Mouse (Mus musculus) hindbrain, postnatal 0 days (tissue): ENCODE results near the gene Frmd4b. TPM values are rescaled to one million over a fixed set of nuclear protein-coding genes. Genes with fewer than 3 reads are reported as not detected.

ENCODE experiments used
- ATAC-seq: fragments of 200-750 bp; cut with Nextera tagmentation; 2 replicates; pipeline ENCODE4 v1.8.0; 2017; ENCODE audit warnings: mild to moderate bottlenecking, moderate TSS enrichment, moderate library complexity
- DNase-seq: peaks from one replicate; pipeline ENCODE4 v3.0.0-alpha.2; 2015; ENCODE audit warnings: low spot score
- H3K27ac ChIP-seq: fragments of 300-500 bp; sonication (generic); 2 replicates; pipeline ENCODE4 v1.5.1; 2014; ENCODE audit warnings: mild to moderate bottlenecking
- H3K27me3 ChIP-seq: fragments of 300-500 bp; sonication (generic); 2 replicates; pipeline ENCODE4 v1.6.1; 2014; ENCODE audit warnings: low read length, mixed read lengths; ENCODE audit not compliant: insufficient read depth
- H3K36me3 ChIP-seq: fragments of 300-500 bp; sonication (generic); 2 replicates; pipeline ENCODE4 v1.6.1; 2014; ENCODE audit warnings: low read length, mixed read lengths; ENCODE audit not compliant: insufficient read depth
- H3K4me1 ChIP-seq: fragments of 300-500 bp; sonication (generic); 2 replicates; pipeline ENCODE4 v1.6.1; 2014; ENCODE audit warnings: antibody characterized with exemption, low read length, mixed read lengths; ENCODE audit not compliant: insufficient read depth
- H3K4me2 ChIP-seq: fragments of 300-500 bp; sonication (generic); 2 replicates; pipeline ENCODE4 v1.6.1; 2014; ENCODE audit warnings: low read depth, mild to moderate bottlenecking, low read length, moderate library complexity, mixed read lengths
- H3K4me3 ChIP-seq: fragments of 300-500 bp; sonication (generic); 2 replicates; pipeline ENCODE4 v1.5.1; 2014; ENCODE audit warnings: low read length
- H3K9ac ChIP-seq: fragments of 300-500 bp; sonication (generic); replicated peaks from 2 replicates; pipeline ENCODE4 v1.6.1; 2014; ENCODE audit warnings: mild to moderate bottlenecking, low read length, moderate library complexity, mixed read lengths
- H3K9me3 ChIP-seq: fragments of 300-500 bp; sonication (generic); 2 replicates; pipeline ENCODE4 v1.6.1; 2016; ENCODE audit warnings: low read length, mixed read lengths
- CTCF ChIP-seq: IDR thresholded peaks from 2 replicates; pipeline ENCODE4 v1.5.1; 2016; ENCODE audit warnings: antibody characterized with exemption, control low read depth, low read depth
- WGBS: fragments of 180-500 bp; shearing (Covaris S2); extraction: QIAGEN DNeasy Blood & Tissue Kit; methylation state at CpG from one replicate; pipeline ENCODE4 v1.1.7; 2014; 5-methylcytosine and 5-hydroxymethylcytosine counted together
- polyA plus RNA-seq: library from polyadenylated mRNA; unstranded; fragments of >200 nt; fragmentation: Nextera tagmentation; extraction: Ambion mirVana; gene quantifications from 2 replicates; pipeline ENCODE4 v1.2.1, GENCODE M21; 2015
- total RNA-seq: library from RNA; depleted of rRNA; stranded (reverse); fragments of >200 nt; gene quantifications from 2 replicates; pipeline ENCODE4 v1.2.3, GENCODE M21; 2014

Frmd4b gene
- total and polyA plus RNA-seq, 2 experiments from 2014 or later: 12.6 to 20.2 TPM

DNA sequence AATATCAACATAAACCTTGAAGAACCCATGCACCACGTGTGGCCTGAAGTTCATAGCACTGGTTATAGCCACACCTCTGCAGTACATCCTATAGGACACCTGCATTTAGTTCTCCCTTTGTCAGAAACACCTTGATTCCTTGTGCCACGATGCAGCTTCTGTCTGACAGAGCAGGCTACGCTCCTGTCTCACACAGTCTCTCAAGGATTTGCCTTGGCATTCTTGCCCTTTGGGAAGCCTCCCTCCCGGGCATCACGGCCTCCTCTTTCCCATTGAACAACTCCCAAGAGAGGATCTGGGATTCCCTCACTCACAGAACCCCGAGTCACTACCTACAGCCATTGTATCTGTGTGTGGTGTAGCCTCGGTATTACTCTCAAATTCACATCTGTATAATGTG lies 41.2 kb downstream of the Frmd4b start:
- Histone ChIP-seq H3K27me3 (no peaks in the 10 kb centered on the region), H3K36me3 (no peaks in the 10 kb centered on the region), H3K4me3 (no peak overlapping the region), H3K4me1 (peaks cover 10% of the 10 kb centered on the region; the same call in 1 of the 2 replicates), H3K27ac (no peak overlapping the region), H3K9ac (no peak overlapping the region), H3K4me2 (no peak overlapping the region), H3K9me3 (no peaks in the 10 kb centered on the region)
- no peak for TF ChIP-seq CTCF
- ATAC-seq (no peak), DNase-seq (no peak)
- 65% methylated on average over 7 of the region's 7 CpGs for WGBS

DNA sequence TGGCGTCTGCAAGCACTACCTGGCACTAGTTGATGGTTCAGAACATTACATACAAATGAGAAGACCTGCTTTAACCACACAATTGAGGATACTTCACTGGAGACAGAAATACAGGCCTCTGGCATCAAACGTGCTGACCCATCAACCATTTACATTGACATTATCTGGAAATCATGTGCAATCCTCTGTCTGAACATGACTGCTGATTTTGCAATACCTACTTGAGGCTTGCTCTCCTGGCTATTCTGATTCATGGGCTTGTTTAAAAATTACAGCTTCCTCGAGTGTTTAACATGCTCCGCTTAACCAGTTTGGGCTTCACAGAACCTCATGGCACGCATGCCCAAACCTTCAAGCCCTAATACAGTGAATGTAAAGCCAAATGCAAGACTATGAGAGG lies 42.4 kb downstream of the Frmd4b start:
- Histone ChIP-seq H3K4me1 (peaks cover 10% of the 10 kb centered on the region; the same call in 1 of the 2 replicates), H3K9ac (no peak overlapping the region), H3K36me3 (no peaks in the 10 kb centered on the region), H3K4me3 (no peak overlapping the region), H3K9me3 (no peaks in the 10 kb centered on the region), H3K27me3 (no peaks in the 10 kb centered on the region), H3K27ac (no peak overlapping the region), H3K4me2 (no peak overlapping the region)
- no peak for ATAC-seq
- TF ChIP-seq CTCF: no peak
- WGBS: 91% methylated on average over 5 of the region's 5 CpGs
- DNase-seq: no peak

DNA sequence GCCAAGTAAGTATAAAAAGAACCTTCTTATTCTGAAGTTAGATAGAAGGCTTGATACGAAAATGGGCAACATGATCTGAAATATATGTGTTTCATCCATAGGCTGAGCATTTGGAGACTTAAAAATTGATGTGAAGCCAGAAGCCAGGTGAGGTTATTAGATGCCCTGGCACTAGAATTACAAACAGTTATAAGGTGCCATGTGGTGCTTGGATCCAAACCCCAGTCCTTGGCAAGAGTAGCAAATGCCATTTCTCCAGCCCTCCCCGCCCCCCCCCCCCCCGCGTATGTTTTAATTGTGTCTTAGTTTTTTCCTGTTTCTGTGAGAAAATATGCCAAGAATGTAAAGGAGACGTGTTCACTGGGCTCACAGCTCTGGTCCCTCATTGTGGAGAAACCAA lies 45.1 kb downstream of the Frmd4b start:
- 81% methylated on average over 5 of the region's 5 CpGs for WGBS
- no peak for ATAC-seq
- Histone ChIP-seq H3K4me3 (no peak overlapping the region), H3K27me3 (no peaks in the 10 kb centered on the region), H3K9ac (no peak overlapping the region), H3K36me3 (no peaks in the 10 kb centered on the region), H3K4me2 (no peak overlapping the region), H3K27ac (no peak overlapping the region), H3K4me1 (0 out of 2 replicates have a peak, but pooled peaks cover 4% of the 10 kb centered on the region), H3K9me3 (no peaks in the 10 kb centered on the region)
- DNase-seq: no peak
- no peak for TF ChIP-seq CTCF

DNA sequence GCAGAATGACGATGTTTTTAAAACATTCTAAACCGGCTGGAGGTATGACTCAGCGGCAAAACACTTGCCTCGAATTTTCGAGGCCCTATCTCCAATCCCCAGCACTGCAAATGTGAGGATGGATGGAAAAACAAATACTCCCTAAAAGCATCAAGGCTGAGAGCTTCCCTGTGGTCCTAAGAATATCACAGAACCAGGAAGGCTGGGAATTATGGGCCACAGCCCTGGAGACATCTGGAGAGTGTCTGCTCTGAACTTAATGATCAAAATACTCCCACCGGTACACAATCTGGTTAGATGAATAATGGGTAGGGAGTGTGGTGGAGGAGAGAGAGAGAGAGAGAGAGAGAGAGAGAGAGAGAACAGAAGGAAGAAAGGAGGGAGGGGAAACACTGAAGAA lies 48.8 kb downstream of the Frmd4b start:
- no peaks in the 10 kb centered on the region for H3K36me3 ChIP-seq
- WGBS: 66% methylated on average over 6 of the region's 6 CpGs

DNA sequence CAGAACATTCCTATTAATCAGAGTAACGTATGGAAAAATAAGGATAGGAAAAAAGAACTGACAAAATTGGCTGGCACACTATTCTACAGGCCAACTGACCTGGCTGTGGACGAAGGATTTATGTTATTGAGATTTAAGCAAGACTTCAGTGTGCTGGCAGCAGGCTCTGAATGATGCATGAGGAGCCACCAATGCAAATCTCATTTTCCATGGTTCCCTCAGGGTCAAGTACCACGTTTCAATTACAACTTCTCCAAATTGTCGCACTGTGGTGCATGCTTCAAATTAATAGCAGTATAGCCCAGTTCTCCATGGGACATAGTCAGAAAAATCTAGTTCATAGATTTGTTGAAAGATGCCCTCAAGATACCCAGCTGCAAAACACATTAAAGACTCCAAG lies 50.6 kb downstream of the Frmd4b start:
- Histone ChIP-seq H3K36me3 (no peaks in the 10 kb centered on the region), H3K4me1 (no peaks in the 10 kb centered on the region), H3K4me2 (no peak overlapping the region), H3K9me3 (no peaks in the 10 kb centered on the region), H3K27ac (no peak overlapping the region), H3K27me3 (no peaks in the 10 kb centered on the region), H3K9ac (no peak overlapping the region), H3K4me3 (no peak overlapping the region)
- TF ChIP-seq CTCF: no peak
- peak; percentile 41 for DNase-seq
- ATAC-seq: 0 out of 2 replicates have a peak, but pooled peaks have one; percentile 21
- WGBS: 32% methylated on average over 4 of the region's 4 CpGs

More for the DNA sequence above, 48.8 kb downstream of the Frmd4b start:
- H3K4me1 ChIP-seq: no peaks in the 10 kb centered on the region
- ATAC-seq (no peak), DNase-seq (no peak)
- no peak for TF ChIP-seq CTCF
- H3K4me2 ChIP-seq: no peak overlapping the region
- H3K27ac ChIP-seq: no peak overlapping the region
- no peak overlapping the region for H3K4me3 ChIP-seq
- no peak overlapping the region for H3K9ac ChIP-seq
- no peaks in the 10 kb centered on the region for H3K9me3 ChIP-seq
- no peaks in the 10 kb centered on the region for H3K27me3 ChIP-seq

DNA sequence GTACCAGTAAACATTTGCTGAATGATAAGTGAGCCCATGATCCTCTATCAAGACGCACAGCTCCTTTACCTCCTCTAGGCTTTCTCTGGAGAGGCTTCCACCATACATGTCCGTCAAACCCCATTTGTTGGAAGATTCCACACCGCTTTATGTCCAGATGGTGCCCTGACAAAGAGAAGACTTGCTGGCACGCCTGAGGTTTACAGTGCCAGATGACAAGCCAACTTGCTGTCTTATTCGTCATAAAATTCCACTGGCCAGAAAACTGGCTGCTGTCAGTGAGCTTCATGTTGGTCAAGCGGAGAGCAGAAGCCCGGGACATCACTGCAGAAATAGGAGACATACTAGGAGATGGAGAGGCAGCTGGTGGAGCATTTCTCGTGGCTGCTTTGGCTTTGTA lies 60.2 kb downstream of the Frmd4b start:
- DNase-seq (peak; percentile 77), ATAC-seq (peak; percentile 82)
- Histone ChIP-seq H3K9ac (no peak overlapping the region), H3K4me3 (no peak overlapping the region), H3K27me3 (no peaks in the 10 kb centered on the region), H3K4me2 (no peak overlapping the region), H3K36me3 (no peaks in the 10 kb centered on the region), H3K9me3 (no peaks in the 10 kb centered on the region), H3K27ac (0 out of 2 replicates have a peak overlapping the region, but pooled peaks have one; percentile 32), H3K4me1 (peaks cover 7% of the 10 kb centered on the region)
- WGBS: 44% methylated on average over 8 of the region's 8 CpGs
- TF ChIP-seq CTCF: no peak

DNA sequence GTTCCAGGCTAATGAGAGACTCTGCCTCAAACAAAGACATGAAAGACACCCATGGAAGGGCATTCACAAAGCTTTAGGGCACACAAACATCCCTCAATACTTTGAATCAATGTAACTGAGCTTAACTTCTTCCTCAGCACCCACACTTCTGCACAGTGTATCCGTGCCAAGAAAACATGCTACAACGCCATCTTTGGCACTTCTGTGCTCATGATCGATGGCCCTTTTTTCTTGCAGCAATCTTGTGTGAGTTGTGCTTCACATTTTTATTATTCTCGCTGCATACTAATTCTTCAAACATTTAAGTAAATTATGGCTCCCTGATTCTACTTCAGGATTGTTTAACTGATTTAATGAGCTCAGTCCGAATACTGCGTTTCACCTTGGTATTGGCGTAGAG lies 61.7 kb downstream of the Frmd4b start:
- no peak for TF ChIP-seq CTCF
- Histone ChIP-seq H3K9me3 (no peaks in the 10 kb centered on the region), H3K36me3 (no peaks in the 10 kb centered on the region), H3K9ac (no peak overlapping the region), H3K27ac (no peak overlapping the region), H3K4me2 (no peak overlapping the region), H3K27me3 (no peaks in the 10 kb centered on the region), H3K4me1 (peaks cover 9% of the 10 kb centered on the region), H3K4me3 (no peak overlapping the region)
- DNase-seq (no peak), ATAC-seq (no peak)
- WGBS: 89% methylated on average over 7 of the region's 7 CpGs
